Mouse (Mus musculus) limb, embryonic 11.5 days (tissue): ENCODE results near the gene Psmd2. TPM values are rescaled to one million over a fixed set of nuclear protein-coding genes. Genes with fewer than 3 reads are reported as not detected.

Experiments used
- ATAC-seq: fragments of 200-750 bp; cut with Nextera tagmentation; 2 replicates; pipeline ENCODE4 v1.8.0; 2017; ENCODE audit warnings: low read depth; ENCODE audit not compliant: insufficient number of reproducible peaks, low FRiP score, low TSS enrichment
- DNase-seq: peaks from one replicate; pipeline ENCODE4 v3.0.0-alpha.2; 2015; ENCODE audit warnings: low spot score
- H3K27ac ChIP-seq: fragments of 300-500 bp; sonication (generic); replicated peaks from 2 replicates; pipeline ENCODE4 v1.5.1; 2014; ENCODE audit warnings: low read depth, mild to moderate bottlenecking, low read length
- H3K27me3 ChIP-seq: fragments of 300-500 bp; sonication (generic); 2 replicates; pipeline ENCODE4 v1.6.1; 2014; ENCODE audit warnings: mild to moderate bottlenecking, low read length, mixed read lengths; ENCODE audit not compliant: control insufficient read depth, insufficient read depth
- H3K36me3 ChIP-seq: fragments of 300-500 bp; sonication (generic); 2 replicates; pipeline ENCODE4 v1.6.1; 2014; ENCODE audit warnings: mild to moderate bottlenecking, low read length, moderate library complexity, mixed read lengths; ENCODE audit not compliant: control insufficient read depth, insufficient read depth
- H3K4me1 ChIP-seq: fragments of 300-500 bp; sonication (generic); 2 replicates; pipeline ENCODE4 v1.6.1; 2014; ENCODE audit warnings: low read length, mixed read lengths; ENCODE audit not compliant: control insufficient read depth, insufficient read depth
- H3K4me2 ChIP-seq: fragments of 300-500 bp; sonication (generic); 2 replicates; pipeline ENCODE4 v1.6.1; 2014; ENCODE audit warnings: low read depth, mild to moderate bottlenecking, moderate library complexity; ENCODE audit not compliant: severe bottlenecking
- H3K4me3 ChIP-seq: fragments of 300-500 bp; sonication (generic); 2 replicates; pipeline ENCODE4 v1.5.1; 2014; ENCODE audit warnings: low read depth, low read length
- H3K9ac ChIP-seq: fragments of 300-500 bp; sonication (generic); 2 replicates; pipeline ENCODE4 v1.6.1; 2014; ENCODE audit warnings: mild to moderate bottlenecking, low read length
- H3K9me3 ChIP-seq: fragments of 300-500 bp; sonication (generic); 2 replicates; pipeline ENCODE4 v1.6.1; 2016; ENCODE audit warnings: low read length; ENCODE audit not compliant: control insufficient read depth
- WGBS: fragments of 180-500 bp; shearing (Covaris S2); extraction: QIAGEN DNeasy Blood & Tissue Kit; methylation state at CpG from one replicate; pipeline ENCODE4 v1.1.7; 2014; 5-methylcytosine and 5-hydroxymethylcytosine counted together
- microRNA counts: library from miRNA; unstranded; fragments of <30 nt; microRNA quantifications from one replicate; lab custom pipeline; 2016
- microRNA-seq: library from miRNA; unstranded; fragments of <30 nt; microRNA quantifications from one replicate; pipeline ENCODE4, GENCODE M21; 2016
- polyA plus RNA-seq: library from polyadenylated mRNA; unstranded; fragments of >200 nt; fragmentation: Nextera tagmentation; extraction: Ambion mirVana; gene quantifications from 2 replicates; pipeline ENCODE4 v1.2.1, GENCODE M21; 2014

The Psmd2 gene
- polyA plus RNA-seq, 1 experiment from 2014 or later, result 480 TPM

GRCm38 (mm10) chr16:20708939-20709734 lies 57.7 kb downstream of the Psmd2 start:
- no peak overlapping the region for H3K9ac ChIP-seq
- H3K27me3 ChIP-seq, result no peaks in the 10 kb centered on the region
- peaks cover under 1% of the 10 kb centered on the region; the same call in 1 of the 2 replicates for H3K4me1 ChIP-seq
- peak; percentile 87 for DNase-seq
- H3K9me3 ChIP-seq, result no peaks in the 10 kb centered on the region
- H3K27ac ChIP-seq, result no peak overlapping the region
- no peak overlapping the region for H3K4me3 ChIP-seq
- peaks cover 17% of the 10 kb centered on the region for H3K36me3 ChIP-seq
- no peak overlapping the region for H3K4me2 ChIP-seq
- peak; percentile 15; the same call in 1 of the 2 replicates for ATAC-seq
- WGBS, result 77% methylated on average over 19 of the region's 19 CpGs

- Histone ChIP-seq H3K27me3 (no peaks in the 10 kb centered on the region), H3K27ac (no peak overlapping the region), H3K4me1 (peaks cover 9% of the 10 kb centered on the region), H3K9ac (no peak overlapping the region), H3K4me2 (no peak overlapping the region), H3K4me3 (no peak overlapping the region), H3K36me3 (peaks cover 17% of the 10 kb centered on the region), H3K9me3 (no peaks in the 10 kb centered on the region)
- DNase-seq (no peak), ATAC-seq (no peak)
- 91% methylated on average over 11 of the region's 11 CpGs for WGBS
These were observed 58.9 kb downstream of the Psmd2 start for GRCm38 (mm10) chr16:20710370-20710769.

DNA sequence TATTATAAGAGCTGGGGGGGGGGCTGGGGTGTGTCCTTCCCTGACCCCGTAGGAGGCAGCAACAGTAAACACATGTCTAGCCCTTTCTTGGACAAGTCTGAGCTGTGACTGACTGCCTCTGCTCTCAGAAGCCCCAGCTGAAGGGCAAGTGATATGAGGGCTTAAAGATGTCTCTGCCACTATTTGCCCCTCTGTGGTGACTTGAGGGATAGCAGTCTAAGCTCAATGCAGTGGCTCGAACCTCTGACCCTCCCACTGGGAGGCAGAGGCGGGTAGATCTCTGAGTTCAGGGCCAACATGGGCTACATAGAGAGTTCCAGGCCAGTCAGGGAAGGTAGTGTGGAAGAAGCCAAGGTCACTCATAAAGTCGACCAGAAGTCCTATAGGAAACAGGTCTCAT lies 59.4 kb downstream of the Psmd2 start:
- Histone ChIP-seq H3K27me3 (no peaks in the 10 kb centered on the region), H3K4me3 (no peak overlapping the region), H3K27ac (no peak overlapping the region), H3K9ac (no peak overlapping the region), H3K36me3 (peaks cover 17% of the 10 kb centered on the region), H3K9me3 (no peaks in the 10 kb centered on the region), H3K4me2 (no peak overlapping the region), H3K4me1 (peaks cover 9% of the 10 kb centered on the region)
- DNase-seq, result no peak
- 83% methylated on average over 4 of the region's 4 CpGs for WGBS
- ATAC-seq, result no peak

GRCm38 (mm10) chr16:20712190-20712589 lies 60.7 kb downstream of the Psmd2 start:
- Histone ChIP-seq H3K9ac (no peak overlapping the region), H3K27me3 (no peaks in the 10 kb centered on the region), H3K27ac (no peak overlapping the region), H3K9me3 (no peaks in the 10 kb centered on the region), H3K4me2 (no peak overlapping the region), H3K36me3 (peaks cover 17% of the 10 kb centered on the region), H3K4me3 (no peak overlapping the region), H3K4me1 (peaks cover 16% of the 10 kb centered on the region)
- WGBS, result 72% methylated on average over 9 of the region's 9 CpGs
- ATAC-seq (no peak), DNase-seq (no peak)

DNA sequence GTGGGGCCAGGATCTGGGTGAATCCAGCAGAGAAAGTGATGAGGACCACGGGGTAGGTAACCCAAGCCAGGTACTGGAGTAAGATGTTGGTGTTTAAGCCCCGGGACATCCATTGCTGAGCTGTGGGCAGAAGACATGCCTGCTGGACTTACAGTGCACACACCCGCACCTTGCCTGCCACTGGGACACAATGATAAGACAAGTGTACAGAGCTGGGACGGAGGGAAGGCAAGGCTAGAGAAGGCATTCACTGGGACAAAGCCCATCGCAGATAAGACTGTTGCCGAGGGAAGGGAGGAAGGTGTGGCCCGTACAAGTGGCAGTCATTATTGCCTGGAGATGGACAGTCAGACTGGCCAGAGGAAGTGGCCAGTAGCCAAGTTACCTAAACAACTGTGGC lies 61.4 kb downstream of the Psmd2 start:
- Histone ChIP-seq H3K9me3 (no peaks in the 10 kb centered on the region), H3K4me1 (peaks cover 16% of the 10 kb centered on the region), H3K4me3 (no peak overlapping the region), H3K9ac (no peak overlapping the region), H3K36me3 (peaks cover 17% of the 10 kb centered on the region), H3K27me3 (no peaks in the 10 kb centered on the region), H3K27ac (no peak overlapping the region), H3K4me2 (no peak overlapping the region)
- DNase-seq, result no peak
- no peak for ATAC-seq
- WGBS, result 88% methylated on average over 7 of the region's 7 CpGs

MicroRNAs within 50 kb of the gene (microRNA counts, 519-probe panel; counts per million panel counts)
- 4,079 counts per million, percentile 60 among the panel's probes with 10 or more counts for microRNA mmu-miR-1224 (lab: Ali Mortazavi, UCI)

Small RNA genes within 50 kb of the gene (microRNA-seq; reads per million reads assigned to microRNA genes)
- not detected for gene Mir1224

Other genes starting within 250 kb of the Psmd2 start
- 46.1 and 54.5 TPM in 2 replicates for gene Abcc5, start 225.3 kb upstream of the Psmd2 start, polyA plus RNA-seq
- 143 and 151 TPM in 2 replicates for gene Eif2b5, start 152.8 kb upstream of the Psmd2 start, polyA plus RNA-seq
- gene Dvl3, start 134.7 kb upstream of the Psmd2 start, polyA plus RNA-seq, result 40.4 and 46.2 TPM in 2 replicates
- 597 and 631 TPM in 2 replicates for gene Ap2m1, start 116.2 kb upstream of the Psmd2 start, polyA plus RNA-seq
- gene Abcf3, start 103.1 kb upstream of the Psmd2 start, polyA plus RNA-seq, result 51.4 and 52.6 TPM in 2 replicates
- 0.23 and 0.55 TPM in 2 replicates for gene Vwa5b2, start 62.2 kb upstream of the Psmd2 start, polyA plus RNA-seq
- gene Eef1akmt4, start 40.1 kb upstream of the Psmd2 start, polyA plus RNA-seq, result 33.8 and 42.1 TPM in 2 replicates
- gene Gm49333, start 40.0 kb upstream of the Psmd2 start, polyA plus RNA-seq, result not detected in 2 replicates
- 53.4 and 55.4 TPM in 2 replicates for gene Alg3, start 39.9 kb upstream of the Psmd2 start, polyA plus RNA-seq
- 0.87 and 1.2 TPM in 2 replicates for gene Camk2n2, start 30.4 kb upstream of the Psmd2 start, polyA plus RNA-seq
- 3.0 and 3.4 TPM in 2 replicates for gene Ece2, start 21.8 kb upstream of the Psmd2 start, polyA plus RNA-seq
- 170 and 190 TPM in 2 replicates for gene Eif4g1, start 16.7 kb downstream of the Psmd2 start, polyA plus RNA-seq
- gene Fam131a, start 41.6 kb downstream of the Psmd2 start, polyA plus RNA-seq, result 3.5 and 4.1 TPM in 2 replicates
- gene Polr2h, start 66.0 kb downstream of the Psmd2 start, polyA plus RNA-seq, result 136 and 140 TPM in 2 replicates
- gene Clcn2, start 66.1 kb downstream of the Psmd2 start, polyA plus RNA-seq, result 21.0 and 23.1 TPM in 2 replicates
- 2.0 and 3.4 TPM in 2 replicates for gene Chrd, start 81.5 kb downstream of the Psmd2 start, polyA plus RNA-seq
- 0.28 and 0.71 TPM in 2 replicates for gene Thpo, start 82.9 kb downstream of the Psmd2 start, polyA plus RNA-seq